Mouse (Mus musculus): ENCODE measurements around the gene Ccr1.

DNA sequence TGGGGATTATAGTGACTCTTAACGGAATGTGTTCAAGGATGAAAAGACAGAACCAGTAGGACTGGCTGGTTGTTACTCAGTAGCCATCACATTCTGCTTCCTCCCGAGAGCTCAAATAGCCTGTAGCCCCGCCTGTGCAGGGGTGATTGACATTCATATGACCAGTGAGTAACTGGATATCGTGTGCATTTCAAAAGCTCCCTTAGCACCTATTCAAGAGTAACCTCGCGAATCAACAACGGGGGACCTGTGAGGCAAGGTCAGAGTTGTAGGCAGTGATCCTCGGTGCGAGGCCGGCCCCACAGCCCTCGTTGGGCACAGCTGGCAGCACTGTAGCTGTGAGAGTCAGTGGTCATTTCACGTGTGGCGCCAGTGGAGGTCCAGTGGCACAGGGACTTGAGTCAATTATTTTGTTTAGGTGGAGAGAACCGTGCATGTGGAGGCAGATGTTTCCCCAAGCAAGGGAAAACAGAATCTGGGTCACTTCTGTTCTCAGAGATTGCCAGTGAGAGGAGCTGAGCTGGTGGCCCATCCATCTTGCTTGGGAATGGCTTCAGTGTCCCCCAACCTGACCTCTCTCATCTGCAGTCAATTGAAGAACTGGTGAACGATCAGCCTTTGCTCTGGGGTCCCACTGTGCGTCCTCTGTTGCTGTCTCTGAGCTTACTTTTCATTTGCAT lies 41.1 kb downstream of the Ccr1 start:
- TF ChIP-seq CTCF (IDR thresholded peaks at IDR 0.05; ENCODE audit: control insufficient read depth, insufficient read depth, insufficient replicate concordance, low read depth, low read length): no peak
- no peak for TF ChIP-seq POLR2A (IDR thresholded peaks at IDR 0.05; ENCODE audit: control insufficient read depth, low read depth, low read length)

Measured in testis, adult 2 months (tissue).